Mouse (Mus musculus) erythroid progenitor cell, adult 5-6 weeks (primary cell): ENCODE measurements around the gene Msx3. TPM values are rescaled to one million over a fixed set of nuclear protein-coding genes. Genes with fewer than 3 reads are reported as not detected.

Experiments used
- ATAC-seq: replicated peaks from 2 replicates; pipeline ENCODE4 v1.8.0; 2016; ENCODE audit warnings: moderate number of reproducible peaks, mild to moderate bottlenecking, moderate TSS enrichment, inconsistent platforms; ENCODE audit not compliant: poor library complexity, low FRiP score, severe bottlenecking
- total RNA-seq, 2 experiments: library from RNA; stranded (forward) in 1 of 2; stranded (reverse) in 1 of 2; fragments of 150-400 nt in 1 of 2; fragments of 186-747, 209-891 nt in 1 of 2; gene quantifications; 2 replicates each; pipeline versions ENCODE4 v1.2.3 to v1.2.4; 2015 to 2017; ENCODE audit warnings: low replicate concordance in 2 of 2

Msx3 gene
- total RNA-seq, 2 experiments from 2014 or later: not detected

DNA sequence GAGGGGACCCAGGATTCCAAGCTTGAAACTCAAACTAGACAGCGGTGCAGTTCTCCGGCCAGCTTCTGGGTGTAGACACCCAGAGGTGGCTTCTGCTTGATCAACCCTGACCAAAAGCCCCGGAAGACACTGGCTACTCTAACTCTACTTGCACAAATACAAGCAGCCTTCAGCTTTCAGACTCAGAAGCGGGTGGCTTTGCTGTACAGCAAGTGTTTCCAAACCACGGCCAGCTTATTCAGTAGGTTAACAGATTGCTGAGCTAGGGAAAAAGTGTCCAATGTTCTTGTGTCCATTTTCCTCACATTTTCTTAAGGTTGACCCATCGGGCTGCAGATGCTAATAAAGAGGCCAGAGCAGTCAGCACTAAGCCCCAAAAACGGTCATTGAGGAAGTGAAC lies 9.6 kb upstream of the Msx3 start:
- no peak for ATAC-seq

DNA sequence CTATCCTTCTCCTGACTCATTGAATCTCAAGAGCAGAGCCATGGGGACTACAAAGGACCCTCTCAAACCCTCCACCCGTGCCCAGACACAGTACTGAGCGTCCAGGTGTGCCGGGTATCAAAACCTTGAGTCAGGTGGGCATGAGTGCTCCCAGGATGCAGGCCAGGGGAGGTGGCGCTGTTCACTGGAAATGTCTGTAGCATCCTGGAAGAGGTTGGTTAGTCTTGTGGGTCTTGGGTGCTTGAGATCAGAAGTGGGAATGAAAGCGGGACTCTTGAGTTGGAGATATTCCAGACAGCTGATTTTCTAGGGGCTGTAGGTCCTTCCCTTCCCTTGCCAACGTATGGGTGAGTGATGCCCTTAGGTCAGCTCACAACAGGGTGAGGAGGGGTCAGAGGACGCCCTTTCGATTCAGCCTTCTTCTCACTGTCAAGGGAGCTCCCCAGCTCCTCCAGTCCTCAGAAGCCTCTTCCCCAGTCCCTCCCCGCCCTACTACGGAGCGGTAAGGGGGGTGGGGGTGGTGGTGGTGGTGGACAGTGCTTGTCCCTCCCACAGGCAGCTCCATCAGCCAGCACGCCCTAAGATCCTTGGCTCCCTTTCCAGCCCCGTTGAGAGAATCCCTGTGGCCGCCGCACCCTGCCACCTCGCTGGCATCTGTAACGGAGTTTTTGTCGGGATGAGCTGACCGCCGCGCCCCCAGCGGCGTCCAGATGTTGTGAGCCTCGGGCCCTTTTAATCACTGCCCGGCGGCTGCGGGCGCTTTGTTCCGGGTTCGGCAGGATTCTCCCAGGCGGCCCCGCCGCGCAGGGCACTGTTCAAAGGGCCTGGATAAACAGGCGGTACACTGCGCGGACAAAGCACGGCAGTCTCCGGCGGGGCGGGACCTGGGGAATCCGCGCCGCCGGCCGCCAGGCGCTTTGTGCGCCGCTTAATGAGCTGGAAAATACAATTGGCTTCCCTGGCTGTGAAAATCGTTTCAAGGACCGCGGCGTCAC lies 8.8 kb upstream of the Msx3 start:
- ATAC-seq: no peak

DNA sequence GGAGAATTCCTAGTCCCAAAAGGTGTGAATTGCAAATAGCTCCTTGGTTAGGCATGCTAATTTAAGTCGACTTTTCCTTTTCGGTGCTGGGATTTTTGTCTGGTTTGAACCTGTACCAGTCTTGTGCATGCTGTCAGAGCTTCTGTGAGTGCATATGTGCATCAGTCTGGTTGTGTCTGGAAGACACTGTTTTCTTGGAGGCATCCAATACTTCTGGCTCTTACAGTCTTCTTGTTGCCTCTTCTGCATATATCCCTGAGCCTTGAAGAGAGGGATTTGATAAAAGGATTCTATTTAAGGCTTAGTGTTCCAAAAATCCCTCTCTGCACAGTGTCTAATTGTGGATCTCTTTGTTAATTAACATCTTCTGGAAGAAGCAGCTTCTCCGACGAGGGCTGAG lies 5.2 kb upstream of the Msx3 start:
- no peak for ATAC-seq

DNA sequence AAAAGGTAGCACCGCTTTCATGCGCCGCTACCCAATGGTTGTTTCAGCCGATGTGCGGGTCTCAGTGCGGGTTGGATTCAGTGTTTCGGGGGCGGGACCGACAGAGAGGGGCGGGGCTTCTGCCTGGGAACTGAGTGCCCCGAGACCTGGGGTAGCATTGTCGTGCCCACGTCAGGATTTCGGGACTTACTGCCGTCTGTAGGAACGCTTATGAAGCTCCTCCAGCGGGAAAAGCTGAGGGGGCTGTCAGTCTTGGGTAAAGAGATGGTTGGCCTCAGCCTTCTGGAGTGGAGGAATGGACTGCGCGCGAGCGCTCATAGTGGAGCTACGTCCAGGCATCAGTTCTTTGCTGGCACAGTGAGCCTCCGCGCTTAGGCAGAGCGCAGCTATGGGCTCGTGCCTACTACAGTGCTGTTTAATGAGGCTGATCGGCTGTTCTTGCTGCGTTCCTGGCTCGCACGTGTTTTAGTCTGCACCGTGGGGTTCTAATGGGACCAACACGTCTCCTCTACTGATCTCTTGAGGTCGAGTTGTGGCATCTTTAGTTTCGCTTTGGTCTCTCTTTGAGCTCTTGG lies 313 bp upstream of the Msx3 start:
- ATAC-seq: no peak

DNA sequence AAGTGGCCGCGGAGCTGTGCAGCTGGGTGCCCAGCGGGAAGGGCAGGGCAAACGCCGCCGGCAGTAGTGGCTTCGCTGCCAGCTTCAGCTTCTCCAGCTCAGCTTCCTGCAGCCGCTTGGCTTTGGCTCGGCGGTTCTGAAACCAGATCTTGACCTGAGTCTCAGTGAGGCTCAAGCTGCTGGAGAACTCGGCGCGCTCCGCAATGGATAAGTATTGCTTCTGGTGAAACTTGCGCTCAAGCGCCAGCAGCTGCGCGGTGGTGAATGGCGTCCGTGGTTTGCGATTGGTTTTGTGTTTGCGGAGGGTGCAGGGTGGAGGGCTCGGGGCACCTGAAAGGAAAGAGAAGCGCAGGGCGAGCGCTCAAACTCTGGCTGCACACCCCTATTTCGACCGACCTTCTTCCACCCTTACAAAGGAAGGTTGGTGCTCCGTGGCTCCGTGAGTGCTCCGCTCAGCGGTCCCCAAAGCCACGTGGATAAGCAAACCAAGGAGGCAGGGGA lies 1.0 kb downstream of the Msx3 start:
- ATAC-seq: no peak

DNA sequence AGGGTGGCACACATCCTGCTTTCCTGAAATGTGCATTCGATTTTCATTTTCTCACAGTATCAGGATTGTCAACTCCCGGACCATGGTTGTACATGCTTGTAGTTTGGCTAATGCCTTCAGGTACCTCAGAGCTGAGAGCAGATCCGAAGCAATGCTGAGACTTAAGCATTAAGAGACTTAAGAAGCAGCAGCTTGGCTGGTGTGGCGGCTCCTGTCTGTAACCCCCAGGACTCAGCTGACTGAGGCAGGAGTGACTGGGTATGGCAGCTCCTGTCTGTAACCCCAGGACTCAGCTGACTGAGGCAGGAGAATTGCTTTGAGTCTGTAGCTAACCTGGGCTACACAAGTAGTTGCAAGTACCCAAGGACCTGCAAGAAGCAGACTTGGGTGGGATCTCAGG lies 3.3 kb downstream of the Msx3 start:
- no peak for ATAC-seq

DNA sequence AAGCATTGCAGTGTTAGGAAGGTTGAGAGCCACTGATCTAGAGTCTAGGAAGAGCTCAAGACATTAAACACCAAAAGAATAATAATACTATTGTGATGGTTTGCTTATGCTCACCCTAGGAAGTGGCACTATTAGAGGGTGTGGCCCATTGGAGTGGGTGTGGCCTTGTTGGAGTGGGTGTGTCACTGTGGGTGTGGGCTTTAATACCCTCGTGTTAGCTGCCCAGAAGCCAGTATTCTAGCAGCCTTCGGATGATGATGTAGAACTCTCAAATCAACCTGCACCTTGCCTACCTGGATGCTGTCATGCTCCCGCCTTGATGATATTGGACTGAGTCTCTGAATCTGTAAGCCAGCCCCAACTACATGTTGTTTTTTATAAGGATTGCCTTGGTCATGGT lies 6.2 kb downstream of the Msx3 start:
- ATAC-seq: no peak

DNA sequence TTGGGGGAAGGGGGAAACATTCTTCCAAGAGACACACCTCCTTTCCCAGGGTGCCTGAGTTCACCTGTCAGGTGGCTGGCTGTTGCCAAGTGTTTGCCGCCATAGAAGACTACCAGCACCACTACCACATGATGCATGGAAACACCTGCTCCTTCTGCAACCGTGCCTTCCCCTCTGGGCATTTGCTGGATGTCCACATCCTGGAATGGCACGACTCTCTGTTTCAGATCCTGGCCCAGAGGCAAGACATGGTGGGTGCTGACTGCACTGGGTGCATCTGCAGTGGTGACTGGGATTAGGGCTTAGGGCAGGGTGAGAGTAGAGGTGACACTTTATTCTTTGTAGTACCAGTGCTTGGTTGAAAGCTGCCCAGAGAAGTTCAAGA lies 11.7 kb downstream of the Msx3 start:
- ATAC-seq: no peak

DNA sequence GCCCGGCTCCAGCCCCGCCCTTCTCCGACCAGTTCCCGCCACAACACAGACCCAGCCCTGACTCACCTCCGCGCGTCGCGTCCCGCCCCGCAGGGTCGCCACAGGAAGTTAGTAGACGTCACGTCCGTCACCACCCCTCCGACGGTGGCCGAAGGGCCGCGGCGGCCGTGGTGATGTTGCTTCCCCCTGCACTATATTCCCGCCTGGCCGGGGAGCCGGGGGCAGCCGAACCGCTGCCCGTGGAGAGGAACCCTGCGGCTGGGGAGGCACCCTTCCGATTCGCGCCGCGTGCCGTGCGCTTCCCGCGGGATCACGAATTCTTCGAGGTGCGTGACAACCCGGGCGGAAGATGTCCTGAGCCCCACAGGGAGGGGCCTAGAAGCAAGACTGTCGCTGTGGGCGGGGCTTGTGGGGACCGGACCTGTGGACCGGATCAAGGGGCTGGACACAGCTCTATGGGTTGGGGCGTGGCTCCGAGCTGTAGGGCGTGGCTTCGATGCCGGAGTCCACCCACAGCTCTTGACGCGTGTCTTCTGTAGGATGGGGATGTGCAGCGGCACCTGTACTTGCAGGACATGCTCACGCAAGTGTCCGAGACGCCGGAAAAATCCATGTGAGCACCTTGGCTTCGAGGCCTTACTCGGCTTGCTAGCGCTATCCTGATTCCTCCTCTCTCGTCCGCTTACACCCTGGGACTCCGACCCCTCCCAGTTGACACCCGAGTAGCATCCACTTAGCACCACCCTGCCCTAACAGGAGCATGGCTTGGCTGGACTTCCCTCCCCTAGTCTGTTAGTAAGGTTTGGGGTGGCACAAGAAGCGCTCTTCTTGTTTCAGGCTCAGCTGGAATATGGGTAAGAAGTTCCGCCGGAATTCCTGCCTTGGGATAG lies 12.4 kb downstream of the Msx3 start, which contains the start of the genes Zfp511 and Tubgcp2:
Gene Zfp511, plus strand, starts transcription at position 111 of the 890 bp plus-strand sequence.
Gene Tubgcp2, minus strand, starts transcription at position 389 of the 890 bp plus-strand sequence.
- ATAC-seq: peak; percentile 91

DNA sequence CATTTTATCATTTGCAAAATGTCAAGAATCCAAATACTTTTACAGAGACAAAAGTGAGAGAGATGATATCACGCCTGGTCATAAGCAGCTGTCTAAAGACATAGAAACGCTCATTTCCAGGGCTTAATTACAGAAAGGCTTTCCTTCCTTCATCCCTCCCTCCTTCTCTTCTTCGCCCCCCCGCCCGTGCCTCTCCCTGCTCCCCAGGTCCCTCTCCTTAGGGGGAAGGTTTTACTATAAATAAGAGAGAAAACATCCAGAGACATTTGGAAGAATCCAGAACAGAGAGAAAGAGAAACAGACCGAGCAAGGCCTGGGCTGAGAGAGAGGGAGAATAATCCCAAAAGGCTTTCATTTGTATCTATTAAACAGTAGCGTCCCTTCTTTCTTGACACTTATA lies 13.4 kb downstream of the Msx3 start:
- no peak for ATAC-seq

DNA sequence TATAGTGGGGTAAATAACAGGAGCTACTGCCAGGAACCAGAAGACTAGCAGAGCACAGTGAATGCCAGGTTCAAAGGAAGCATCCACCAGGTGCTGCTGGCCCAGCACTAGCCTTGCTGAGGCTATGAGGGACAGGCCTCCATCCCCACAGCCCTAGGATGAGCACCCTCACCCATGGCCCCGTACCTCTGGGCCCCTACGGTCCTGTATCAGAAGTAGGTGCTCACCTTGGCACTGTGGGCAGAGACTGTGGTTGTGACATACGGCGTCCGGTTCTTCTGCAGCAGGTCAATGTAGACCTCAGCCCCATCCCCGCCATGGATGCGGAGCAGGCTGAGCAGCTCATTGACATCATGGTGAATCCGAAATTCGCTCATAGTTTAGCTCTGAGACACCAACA lies 15.5 kb downstream of the Msx3 start:
- no peak for ATAC-seq

DNA sequence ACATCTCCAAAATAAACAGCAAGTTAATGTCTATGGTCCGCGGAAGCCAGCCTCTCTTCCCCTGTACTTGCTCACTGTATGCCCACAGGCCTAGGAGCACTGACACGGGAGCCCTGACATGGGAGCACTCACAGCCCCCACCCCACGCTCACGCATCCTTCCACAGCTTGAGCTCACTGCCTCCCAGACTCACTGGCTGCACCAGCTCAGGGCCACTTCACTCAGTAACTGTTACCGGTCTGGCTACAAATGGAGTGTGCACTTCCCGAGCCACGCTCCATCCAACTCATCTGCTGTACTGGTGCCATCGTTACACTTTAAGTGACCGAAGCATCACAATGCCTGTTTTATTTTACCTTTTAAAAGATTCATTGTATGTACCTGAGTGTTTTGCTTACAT lies 16.5 kb downstream of the Msx3 start:
- no peak for ATAC-seq

DNA sequence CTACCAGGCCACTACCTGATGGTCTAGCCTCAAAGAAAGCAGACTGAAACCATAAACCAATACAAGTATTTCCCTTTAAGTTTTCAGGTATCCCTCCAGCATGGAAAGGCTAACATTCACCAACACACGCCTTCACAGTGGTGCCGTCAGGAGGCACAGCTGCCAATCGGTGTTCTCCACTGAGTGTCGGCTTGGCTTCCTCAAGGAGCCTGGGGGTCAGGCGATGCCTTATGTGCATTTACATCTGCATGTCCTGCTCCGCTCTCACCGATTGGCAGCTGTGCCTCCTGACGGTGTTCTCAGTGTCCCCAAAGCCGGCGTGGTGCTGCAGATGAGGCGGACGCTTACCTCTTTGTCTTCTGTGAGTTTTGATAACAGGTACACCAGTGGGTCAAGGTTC lies 17.1 kb downstream of the Msx3 start:
- no peak for ATAC-seq

DNA sequence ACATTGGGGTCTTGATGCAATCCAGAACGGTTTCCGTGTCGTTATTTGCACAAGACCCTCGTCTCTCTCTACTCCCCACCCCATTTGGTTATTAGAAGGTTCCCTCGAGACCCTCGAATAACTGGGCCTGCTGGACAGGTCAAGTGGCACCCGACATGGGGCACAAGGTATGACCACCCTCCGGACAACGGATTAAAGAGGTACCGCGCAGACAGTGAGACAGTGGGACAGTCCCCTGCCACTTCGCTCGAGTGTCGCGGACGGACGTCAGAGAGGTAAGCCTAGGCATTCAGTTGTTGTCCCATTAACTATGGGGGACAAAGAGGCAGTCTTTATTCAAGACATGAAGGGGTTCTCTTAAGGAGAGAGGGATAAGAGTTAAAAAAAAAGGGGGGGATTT lies 37.6 kb downstream of the Msx3 start:
- ATAC-seq: no peak

DNA sequence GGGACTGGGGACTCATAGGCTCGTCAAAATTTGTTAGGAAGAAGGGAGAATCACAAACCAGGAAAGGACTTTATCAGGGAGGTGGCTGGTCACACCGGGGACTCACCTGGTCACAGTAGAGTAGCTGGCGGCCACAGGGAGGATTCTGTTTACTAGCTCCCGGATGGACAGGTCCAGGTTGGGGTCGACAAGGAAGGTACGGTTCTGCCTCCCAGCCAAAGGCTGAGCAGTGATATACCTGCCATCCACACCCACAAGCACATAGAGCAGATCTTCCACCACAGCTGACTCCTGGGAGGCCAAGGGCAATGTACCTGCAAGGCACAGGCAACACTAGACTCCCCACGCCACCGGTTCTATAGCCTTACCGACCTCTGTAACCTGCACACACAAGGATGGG lies 41.1 kb downstream of the Msx3 start:
- ATAC-seq: no peak

DNA sequence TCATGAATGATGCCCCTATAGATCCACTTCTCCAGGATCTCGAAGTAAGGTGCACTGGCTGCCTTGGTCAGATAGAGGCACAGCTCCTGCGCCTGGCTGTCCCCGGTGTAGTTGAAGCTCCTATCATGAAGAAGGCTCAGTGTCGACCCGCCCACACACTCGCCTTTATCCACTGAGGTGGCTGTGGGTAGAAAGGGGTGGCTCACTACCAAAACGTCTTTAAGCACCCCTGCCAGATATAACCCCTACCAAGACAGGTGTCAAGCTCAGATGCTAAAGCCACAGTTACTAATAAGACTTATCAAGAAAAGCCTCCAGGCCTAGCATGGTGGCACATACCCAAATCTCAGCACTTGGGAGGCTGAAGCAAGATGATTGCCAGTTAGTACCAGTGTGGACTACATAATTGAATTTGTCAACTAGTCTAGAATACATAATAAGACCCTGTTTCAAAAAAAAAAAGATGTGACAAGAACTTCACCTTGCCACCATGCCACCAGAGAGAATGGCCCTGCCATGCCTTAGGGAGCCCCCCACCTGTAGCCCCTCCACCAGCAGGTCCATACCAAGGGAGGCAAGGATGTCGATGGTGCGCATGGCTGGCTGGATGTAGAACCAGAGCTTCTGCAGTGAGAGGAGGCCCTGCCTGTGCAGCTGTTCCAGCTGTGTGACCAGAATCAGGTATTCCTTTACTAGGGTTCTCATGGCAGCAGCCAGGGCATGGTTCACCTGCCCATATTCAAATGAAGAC lies 41.9 kb downstream of the Msx3 start:
- ATAC-seq: no peak

DNA sequence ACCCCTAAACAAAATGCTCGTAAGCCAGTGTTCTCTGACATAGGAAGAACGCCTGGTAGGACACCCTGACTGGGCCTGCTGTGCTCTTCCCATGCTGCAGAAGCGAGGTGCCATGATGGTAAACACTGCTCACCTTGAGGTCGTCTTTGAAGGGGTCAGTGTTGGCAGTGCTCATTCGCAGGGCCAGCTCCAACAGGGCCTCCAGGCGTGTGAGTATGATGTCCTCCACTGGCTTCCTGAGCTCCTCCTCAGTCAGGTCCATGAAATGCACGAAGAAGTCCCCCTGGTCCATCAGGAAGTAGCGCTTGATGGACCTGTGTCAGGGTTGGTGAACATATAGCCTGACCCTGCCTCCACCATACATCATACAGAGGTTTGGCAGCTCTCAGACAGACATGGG lies 44.2 kb downstream of the Msx3 start:
- ATAC-seq: no peak

DNA sequence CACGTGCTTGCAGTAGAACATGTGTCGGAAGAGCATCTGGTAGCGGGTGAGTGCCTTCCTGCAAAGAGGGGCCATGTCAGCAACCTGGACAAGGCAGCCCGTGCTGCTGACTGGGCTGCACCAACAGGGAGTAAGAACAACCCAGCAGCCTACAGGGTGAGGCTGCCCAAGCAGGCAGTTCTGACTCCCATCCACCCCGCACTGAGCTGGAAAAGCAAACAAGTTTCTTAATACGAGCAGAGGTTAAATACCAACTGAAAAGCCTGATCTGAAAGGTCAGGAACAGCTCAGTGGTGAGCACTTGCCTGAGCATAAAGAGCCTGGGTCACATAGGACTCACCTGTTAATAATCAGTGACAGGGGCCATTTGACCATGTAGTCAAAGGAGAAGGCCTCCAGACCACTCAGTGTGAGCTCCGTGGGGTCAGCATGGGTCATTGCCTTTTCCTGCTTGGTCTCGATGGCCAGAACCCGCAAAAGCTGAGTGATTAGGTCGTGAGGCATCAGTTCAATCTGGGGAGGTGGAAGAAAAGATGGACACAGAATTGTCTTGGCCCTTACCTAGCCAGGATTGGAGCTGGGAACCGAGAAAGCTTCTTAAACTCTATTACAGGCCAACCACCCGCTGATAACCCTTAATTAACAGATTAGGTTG lies 47.7 kb downstream of the Msx3 start:
- no peak for ATAC-seq
